Mouse (Mus musculus) bone marrow macrophage, adult 2 months (primary cell): Measurements from ENCODE around the gene Ube2g2.

Experiments used
- CTCF ChIP-seq: IDR thresholded peaks from 2 replicates; pipeline ENCODE4 v1.5.1; 2012; ENCODE audit warnings: low read depth, mild to moderate bottlenecking, low read length, moderate library complexity
- POLR2A ChIP-seq: IDR thresholded peaks from 2 replicates; pipeline ENCODE4 v1.6.1; 2012; ENCODE audit warnings: mild to moderate bottlenecking, low read depth, low read length, borderline replicate concordance

DNA sequence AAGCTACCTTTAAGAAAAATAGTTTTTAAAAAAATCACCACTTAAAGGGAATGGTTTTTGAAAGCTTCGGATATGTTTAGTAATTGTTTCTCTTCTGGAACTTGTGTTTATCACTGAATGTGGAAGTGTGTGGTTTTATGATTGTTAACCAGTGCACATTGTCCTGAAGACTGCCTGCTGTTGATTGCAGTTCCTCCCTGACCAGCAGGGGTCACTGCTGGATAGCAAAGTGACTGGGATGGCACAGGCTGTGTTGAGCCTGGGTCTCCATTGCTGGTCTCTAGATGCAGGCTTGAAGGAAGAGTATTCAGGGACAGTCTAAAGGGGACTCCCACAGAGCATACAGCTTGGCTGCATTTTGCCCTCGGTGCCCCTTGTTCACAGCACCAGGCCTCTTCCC is 5.4 kb downstream of the Ube2g2 start:
- TF ChIP-seq POLR2A (no peak), CTCF (peak; percentile 77)
